In genomic region chr10:107240986-107241385, GRCm38 (mm10) we compare ENCODE assay signal across 23 mouse cellular contexts. TPM values are rescaled to one million over a fixed set of nuclear protein-coding genes. Genes with fewer than 3 reads are reported as not detected.
DNase-seq lines count a peak whose midpoint lies in the region; ATAC-seq lines count a peak whose summit lies in the region.
"Had no signal": no experiment of that assay in that cellular context is flagged by ENCODE, and none has a peak within 500 bp of the region (broad histone marks: within the 10 kb centered on the region; RNA-seq: fewer than 3 reads in every experiment).

No protein-coding gene starts in this region.

- no peaks in the 10 kb centered on the region for H3K27me3 ChIP-seq in embryonic facial prominence, embryonic 12.5 days
- no peaks in the 10 kb centered on the region for H3K27me3 ChIP-seq in embryonic facial prominence, embryonic 10.5 days (replicated peaks; ENCODE audit: low read depth, poor library complexity, severe bottlenecking)
- H3K27me3 ChIP-seq: CH12.LX, Patski had no signal

- H3K9me3 ChIP-seq in embryonic facial prominence, embryonic 12.5 days = no peaks in the 10 kb centered on the region
- no peaks in the 10 kb centered on the region for H3K9me3 ChIP-seq in embryonic facial prominence, embryonic 10.5 days

- no peak overlapping the region for H3K4me2 ChIP-seq in embryonic facial prominence, embryonic 12.5 days (replicated peaks)

- H3K9ac ChIP-seq in embryonic facial prominence, embryonic 12.5 days = no peak overlapping the region

- H3K4me3 ChIP-seq in embryonic facial prominence, embryonic 12.5 days = no peak overlapping the region
- no peak overlapping the region for H3K4me3 ChIP-seq in embryonic facial prominence, embryonic 10.5 days

- peak; percentile 35; the same call in 1 of the 2 replicates for ATAC-seq in embryonic facial prominence, embryonic 12.5 days (ENCODE audit: insufficient number of reproducible peaks, insufficient read depth, low FRiP score, low TSS enrichment)
- ATAC-seq: activated CD4-positive, CD25-positive, alpha-beta regulatory T cell, adult 4 months; CD4-positive, CD25-positive, alpha-beta regulatory T cell, adult 4 months; Patski had no signal

- 79% methylated on average over 3 of the region's 3 CpGs for WGBS in embryonic facial prominence, embryonic 12.5 days
- 89% methylated on average over 3 of the region's 3 CpGs for WGBS in embryonic facial prominence, embryonic 10.5 days

- no peak for DNase-seq in embryonic facial prominence, embryonic 10.5 days (ENCODE audit: low spot score)
- DNase-seq in 3T3-L1 (ENCODE audit: low read depth, low spot score) (peak; percentile 95), adipocyte (ENCODE audit: low spot score) (peak; percentile 94)
- DNase-seq in cerebellum, postnatal 14 days = no peak
- no peak for DNase-seq in kidney, postnatal 36 days
- DNase-seq: adrenal gland, adult 2 months; adrenal gland, adult 8-10 months; adrenal gland, postnatal 10 days; adrenal gland, postnatal 14 days; adrenal gland, postnatal 25 days; adrenal gland, postnatal 36 days; B cell, adult 2 months; cerebellum, adult 11 months; cerebellum, adult 11-12 months; cerebellum, adult 18-20 months; cerebellum, adult 2 months; cerebellum, adult 8-10 months had no signal

- no peak overlapping the region for H3K27ac ChIP-seq in embryonic facial prominence, embryonic 12.5 days
- H3K27ac ChIP-seq in embryonic facial prominence, embryonic 10.5 days (replicated peaks) = no peak overlapping the region

- H3K36me3 ChIP-seq in embryonic facial prominence, embryonic 12.5 days = no peaks in the 10 kb centered on the region
- no peaks in the 10 kb centered on the region for H3K36me3 ChIP-seq in embryonic facial prominence, embryonic 10.5 days (replicated peaks)
- H3K36me3 ChIP-seq: G1E had no signal

- H3K4me1 ChIP-seq in embryonic facial prominence, embryonic 12.5 days = no peaks in the 10 kb centered on the region
- H3K4me1 ChIP-seq in embryonic facial prominence, embryonic 10.5 days = no peaks in the 10 kb centered on the region

RNA-seq across cellular contexts. Expression of gene Lin7a, which starts 30.5 kb away (rescaled TPM):
- polyA plus RNA-seq in embryonic facial prominence, embryonic 12.5 days (2016; fragmentation: Nextera tagmentation; extraction: Ambion mirVana) = 8.2 and 9.9 TPM in 2 replicates
- polyA plus RNA-seq in embryonic facial prominence, embryonic 10.5 days (2016; fragmentation: Nextera tagmentation; extraction: Ambion mirVana) = 1.4 and 2.0 TPM in 2 replicates
- polyA plus RNA-seq: activated CD4-positive, CD25-positive, alpha-beta regulatory T cell, adult 4 months; CD4-positive, CD25-positive, alpha-beta regulatory T cell, adult 4 months; G1E had no signal

Comparison
In these comparisons a context has a peak if more than half of its experiments do, and no peak if none do; other contexts are left out.
1. DNase-seq: peak in 3T3-L1 (single experiment) and adipocyte (single experiment); none in embryonic facial prominence, embryonic 10.5 days (single experiment), cerebellum, postnatal 14 days (0 of 2) and kidney, postnatal 36 days (0 of 2).